Mouse (Mus musculus) cerebellum, adult 2 months (tissue): ENCODE measurements at regions not wholly inside any gene's neighbourhood (a gene's known extent, or its start where the extent isn't known, plus 50 kb on each side); places are given as distances from the start of the nearest gene placed in this dataset.

Source experiments
- CTCF ChIP-seq: fragments of 200-500 bp; IDR thresholded peaks from 2 replicates; pipeline ENCODE4 v1.5.1; 2011; ENCODE audit warnings: low read depth, mild to moderate bottlenecking, control low read depth, low read length, moderate library complexity, borderline replicate concordance; ENCODE audit not compliant: insufficient read depth
- POLR2A ChIP-seq: fragments of 200-500 bp; IDR thresholded peaks from 2 replicates; pipeline ENCODE4 v1.6.1; 2011; ENCODE audit warnings: low read length, control low read depth, borderline replicate concordance; ENCODE audit not compliant: insufficient read depth

- no peak for TF ChIP-seq CTCF
- TF ChIP-seq POLR2A: no peak
These were observed 204.3 kb upstream of the Ntm start for GRCm38 (mm10) chr9:30167223-30167622.
